Mouse (Mus musculus) embryonic fibroblast, embryonic 13.5 days (primary cell): Measurements from ENCODE around the gene 1110051M20Rik.

Source experiments
- CTCF ChIP-seq: IDR thresholded peaks from 2 replicates; pipeline ENCODE4 v1.5.1; 2011; ENCODE audit warnings: mild to moderate bottlenecking, control low read depth, low read length, moderate library complexity, borderline replicate concordance; ENCODE audit not compliant: insufficient read depth
- POLR2A ChIP-seq: IDR thresholded peaks from 2 replicates; pipeline ENCODE4 v1.6.1; 2011; ENCODE audit warnings: low read depth, mild to moderate bottlenecking, control low read depth, low read length, moderate library complexity

DNA sequence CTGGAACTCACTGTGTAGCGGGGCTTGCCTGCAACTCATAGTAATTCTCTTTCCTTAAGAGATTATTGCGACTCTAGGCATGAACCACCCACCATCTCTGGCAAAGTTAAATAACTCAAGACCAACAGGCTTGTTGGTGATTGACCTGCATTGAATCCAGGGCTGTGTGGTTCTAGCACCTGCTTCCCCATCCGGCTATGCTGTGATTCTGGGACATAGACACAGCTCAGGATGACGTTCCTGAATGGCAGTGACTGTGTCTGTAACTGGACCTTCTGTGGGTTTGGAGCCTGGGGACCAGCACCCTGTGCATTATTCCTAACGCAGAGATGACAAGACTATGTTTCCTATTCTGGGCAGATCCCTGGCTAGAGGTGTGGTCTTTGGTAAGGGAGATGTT is 148.6 kb downstream of the 1110051M20Rik start:
- no peak for TF ChIP-seq POLR2A
- no peak for TF ChIP-seq CTCF
